Mouse (Mus musculus): ENCODE measurements at regions not wholly inside any gene's neighbourhood (a gene's known extent, or its start where the extent isn't known, plus 50 kb on each side); places are given as distances from the start of the nearest gene placed in this dataset.

DNA sequence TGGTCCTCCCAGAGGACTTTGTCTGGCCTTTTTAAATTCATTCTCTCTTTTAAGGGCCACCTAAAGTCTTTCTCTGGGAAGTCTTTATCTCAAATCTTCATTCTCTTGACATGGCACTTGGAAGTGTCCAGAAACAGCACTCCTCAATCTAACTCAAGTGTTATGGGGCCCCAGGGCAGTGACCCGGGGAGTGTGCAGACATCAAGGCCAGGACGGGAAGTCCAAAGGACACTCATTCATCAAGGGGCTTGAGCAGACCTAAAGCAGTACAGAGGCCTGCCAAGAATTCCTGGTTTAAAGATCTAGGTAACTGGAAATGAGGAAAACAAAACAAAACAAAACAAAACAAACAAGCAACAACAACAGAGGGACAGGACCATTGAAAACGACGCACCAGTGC lies 205.8 kb upstream of the Daam1 start:
- TF ChIP-seq CTCF (IDR thresholded peaks at IDR 0.05; ENCODE audit: low read depth, low read length) = no peak
- TF ChIP-seq GATA1 (IDR thresholded peaks at IDR 0.05; ENCODE audit: borderline replicate concordance, low read length) = no peak
- no peak for TF ChIP-seq TAL1 (conservative IDR thresholded peaks at IDR 0.05; ENCODE audit: low read depth, low read length)
- TF ChIP-seq POLR2AphosphoS5 (IDR thresholded peaks at IDR 0.05; ENCODE audit: insufficient replicate concordance, low read depth, low read length) = no peak
